ENCODE assay signal across 8 mouse cellular contexts in the genomic region with DNA sequence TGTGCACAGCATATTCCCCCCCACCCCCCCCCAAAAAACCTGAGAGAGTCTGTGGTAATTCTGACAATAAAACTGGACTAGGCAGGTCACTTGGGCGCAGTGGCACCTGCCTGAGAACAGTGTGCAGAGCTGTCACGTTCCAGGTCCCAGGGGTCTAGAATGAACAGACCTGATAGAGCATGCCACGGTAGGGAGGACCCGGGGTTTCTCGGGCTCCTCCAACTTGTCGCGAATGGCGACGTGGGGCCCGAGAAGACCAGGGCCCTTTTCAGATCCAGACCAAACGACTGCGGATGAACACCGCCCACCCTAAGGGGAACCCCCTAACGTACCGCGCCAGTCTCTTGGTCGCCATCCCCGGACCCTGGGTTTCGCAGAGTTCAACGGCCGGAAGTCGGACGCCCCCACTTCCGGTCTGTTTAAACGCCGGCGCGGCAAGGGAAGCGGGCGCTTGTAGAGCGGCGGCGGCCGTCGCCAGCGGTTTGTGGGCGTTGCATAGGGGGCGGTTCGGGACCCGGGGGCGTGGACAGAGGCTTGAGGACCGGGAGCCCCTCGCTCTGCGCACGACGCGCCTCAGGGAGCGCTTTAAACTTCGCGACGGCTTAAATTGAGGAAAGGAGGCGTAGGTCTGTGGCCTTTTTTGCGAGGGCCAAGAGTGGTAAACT. TPM values are rescaled to one million over a fixed set of nuclear protein-coding genes. Genes with fewer than 3 reads are reported as not detected.
DNase-seq lines count a peak whose midpoint lies in the region; ATAC-seq and TF ChIP-seq lines count a peak whose summit lies in the region.

A gene (plus strand): TSS at position 421 of the 665 bp plus-strand sequence.
A gene (minus strand): TSS at position 473 of the 665 bp plus-strand sequence.

- H3K4me3 ChIP-seq in gastrocnemius, adult 2 months, result peak within 1 kb of the TSS; percentile 75
- peak within 1 kb of the TSS; percentile 69 for H3K4me3 ChIP-seq in hindbrain, postnatal 0 days (ENCODE audit: low read length)

- intact Hi-C loops in gastrocnemius, adult 2 months (cut with DNase I), result loop anchor here (5.0 kb wide), 1 partner anchor 839 kb away; no protein-coding TSS in a partner anchor
- intact Hi-C loops in left cerebral cortex, postnatal 10 days (cut with DNase I), result no loop called here

- H3K9ac ChIP-seq in hindbrain, postnatal 0 days (replicated peaks; ENCODE audit: low read length), result peak within 1 kb of the TSS; percentile 52

- under 1% methylated on average over 53 of the region's 53 CpGs for WGBS in hindbrain, postnatal 0 days

- DNase-seq in adipocyte (ENCODE audit: low spot score), result peak; percentile 78
- DNase-seq in gastrocnemius, adult 2 months, result peak; percentile 87
- peak; percentile 93 for DNase-seq in hindbrain, postnatal 0 days (ENCODE audit: low spot score)
- peak; percentile 73 to 92 for DNase-seq in left cerebral cortex, postnatal 10 days (ENCODE audit: extremely low spot score in 1 of 2, low spot score in 2 of 2)
- DNase-seq in right cerebral cortex, postnatal 10 days (ENCODE audit: low spot score in 2 of 2), result peak; percentile 89
- DNase-seq in urinary bladder, postnatal 14 days (ENCODE audit: low spot score), result peak; percentile 88

- H3K9me3 ChIP-seq in hindbrain, postnatal 0 days (ENCODE audit: low read length), result no peaks in the 10 kb centered on the region

- H3K4me2 ChIP-seq in hindbrain, postnatal 0 days (ENCODE audit: low read depth, low read length), result peak within 1 kb of the TSS; percentile 79

- H3K36me3 ChIP-seq in hindbrain, postnatal 0 days (ENCODE audit: insufficient read depth, low read length), result peaks cover 3% of the 10 kb centered on the region; the same call in 1 of the 2 replicates

- peak within 1 kb of the TSS; percentile 82 for H3K27ac ChIP-seq in gastrocnemius, adult 2 months
- peak within 1 kb of the TSS; percentile 55 for H3K27ac ChIP-seq in hindbrain, postnatal 0 days

- peak; percentile 98 for ATAC-seq in common myeloid progenitor, adult 5-6 weeks (replicated peaks; ENCODE audit: low read depth, poor library complexity, severe bottlenecking)
- ATAC-seq in hindbrain, postnatal 0 days, result peak; percentile 98
- ATAC-seq in megakaryocyte progenitor cell, adult 5-6 weeks (replicated peaks; ENCODE audit: poor library complexity), result peak; percentile 97

- H3K4me1 ChIP-seq in hindbrain, postnatal 0 days (ENCODE audit: insufficient read depth, low read length), result peaks cover 4% of the 10 kb centered on the region; the same call in 1 of the 2 replicates

- TF ChIP-seq CTCF in gastrocnemius, adult 2 months (IDR thresholded peaks at IDR 0.05), result no peak
- TF ChIP-seq CTCF in hindbrain, postnatal 0 days (IDR thresholded peaks at IDR 0.05; ENCODE audit: low read depth), result peak; percentile 7; the same call in 1 of the 2 replicates

- H3K27me3 ChIP-seq in hindbrain, postnatal 0 days (ENCODE audit: insufficient read depth, low read length), result no peaks in the 10 kb centered on the region

RNA-seq across cellular contexts. Expression of the first gene that starts in this region (rescaled TPM):
- total RNA-seq in common myeloid progenitor, adult 5-6 weeks (2017), result 24.9 and 62.3 TPM in 2 replicates
- total RNA-seq in gastrocnemius, adult 2 months (2021), result under 1 TPM; 0.64 to 0.71 TPM
- total RNA-seq in hindbrain, postnatal 0 days (2014; rRNA removed), result 3.9 and 4.4 TPM in 2 replicates
- 6.8 and 7.9 TPM in 2 replicates for polyA plus RNA-seq in hindbrain, postnatal 0 days (2015; fragmentation: Nextera tagmentation; extraction: Ambion mirVana)
- total RNA-seq in left cerebral cortex, postnatal 10 days (2021), result 1 to 10 TPM; 1.2 to 2.6 TPM
- total RNA-seq in megakaryocyte progenitor cell, adult 5-6 weeks (2015), result 27.5 and 50.9 TPM in 2 replicates
- 25.4 and 47.8 TPM in 2 replicates for total RNA-seq in megakaryocyte progenitor cell, adult 5-6 weeks (2017)

RNA-seq across cellular contexts. Expression of the second gene that starts in this region (rescaled TPM):
- 16.2 and 18.6 TPM in 2 replicates for total RNA-seq in common myeloid progenitor, adult 5-6 weeks (2017)
- total RNA-seq in gastrocnemius, adult 2 months (2021), result 1 to 10 TPM; 1.0 to 1.2 TPM
- total RNA-seq in hindbrain, postnatal 0 days (2014; rRNA removed), result 8.2 and 9.6 TPM in 2 replicates
- polyA plus RNA-seq in hindbrain, postnatal 0 days (2015; fragmentation: Nextera tagmentation; extraction: Ambion mirVana), result 8.7 and 10.4 TPM in 2 replicates
- total RNA-seq in left cerebral cortex, postnatal 10 days (2021), result 1 to 10 TPM; 8.7 to 9.0 TPM
- 15.1 and 20.5 TPM in 2 replicates for total RNA-seq in megakaryocyte progenitor cell, adult 5-6 weeks (2015)
- 12.7 and 14.6 TPM in 2 replicates for total RNA-seq in megakaryocyte progenitor cell, adult 5-6 weeks (2017)

Comparison
In these comparisons a context has a peak if more than half of its experiments do, and no peak if none do; other contexts are left out.
1. Peak in every context shown above with its lines: DNase-seq, ATAC-seq, H3K4me3 ChIP-seq and H3K27ac ChIP-seq.